16 mouse cellular contexts compared by ENCODE assay signal in genomic region chr17:84104242-84104641, GRCm38 (mm10).
DNase-seq lines count a peak whose midpoint lies in the region; ATAC-seq and TF ChIP-seq lines count a peak whose summit lies in the region.
"Had no signal": no experiment of that assay in that cellular context is flagged by ENCODE, and none has a peak within 500 bp of the region (broad histone marks: within the 10 kb centered on the region; RNA-seq: fewer than 3 reads in every experiment).

No protein-coding gene starts in this region.

- 64% methylated on average over 7 of the region's 7 CpGs for WGBS in bone marrow, adult 2 months

- H3K4me3 ChIP-seq in layer of hippocampus, adult 2 months, result no peak overlapping the region
- H3K4me3 ChIP-seq in bone marrow, adult 2 months (replicated peaks; ENCODE audit: control insufficient read depth, low read depth, low read length), result no peak overlapping the region
- H3K4me3 ChIP-seq: embryonic facial prominence, embryonic 15.5 days; forebrain, embryonic 13.5 days; kidney, embryonic 15.5 days; limb, embryonic 15.5 days had no signal

- no peak for ATAC-seq in megakaryocyte, adult 5-6 weeks (ENCODE audit: poor library complexity, severe bottlenecking)
- ATAC-seq: forebrain, embryonic 13.5 days; hindbrain, postnatal 0 days; Patski had no signal

- TF ChIP-seq POLR2A in bone marrow, adult 2 months (IDR thresholded peaks at IDR 0.05; ENCODE audit: borderline replicate concordance, control insufficient read depth, low read depth, low read length), result no peak

- peak overlapping the region; percentile 51; the same call in 1 of the 2 replicates for H3K27ac ChIP-seq in layer of hippocampus, adult 2 months
- peak overlapping the region; percentile 91 for H3K27ac ChIP-seq in bone marrow, adult 2 months (ENCODE audit: control insufficient read depth, insufficient read depth, low read depth, low read length, poor library complexity)
- H3K27ac ChIP-seq: forebrain, embryonic 13.5 days; hindbrain, postnatal 0 days; kidney, embryonic 15.5 days; limb, embryonic 15.5 days had no signal

- peak; percentile 94 for DNase-seq in heart, adult 11 months
- DNase-seq in heart, adult 8-10 months (ENCODE audit: low spot score), result no peak
- DNase-seq in layer of hippocampus, adult 2 months (ENCODE audit: low spot score in 2 of 2), result no peak
- DNase-seq in layer of hippocampus, postnatal 36 days, result no peak
- DNase-seq in heart, postnatal 4 days, result peak; percentile 39
- DNase-seq in right cerebral cortex, postnatal 36 days (ENCODE audit: low spot score in 2 of 2), result no peak
- DNase-seq: cerebellum, adult 8-10 months; midbrain, embryonic 14.5 days had no signal

- H3K4me1 ChIP-seq in bone marrow, adult 2 months (ENCODE audit: control insufficient read depth, insufficient read depth, low read length), result peaks cover 19% of the 10 kb centered on the region

- TF ChIP-seq CTCF in layer of hippocampus, adult 2 months (conservative IDR thresholded peaks at IDR 0.05), result no peak
- no peak for TF ChIP-seq CTCF in bone marrow, adult 2 months (IDR thresholded peaks at IDR 0.05; ENCODE audit: control insufficient read depth, insufficient read depth, low read length)

Comparison
In these comparisons a context has a peak if more than half of its experiments do, and no peak if none do; other contexts are left out.
1. DNase-seq: peak in heart, adult 11 months (single experiment) and heart, postnatal 4 days (single experiment); none in heart, adult 8-10 months (single experiment), layer of hippocampus, adult 2 months (0 of 2), layer of hippocampus, postnatal 36 days (0 of 2) and right cerebral cortex, postnatal 36 days (0 of 2).